Mouse (Mus musculus): ENCODE measurements around the gene Megf9.

Megf9 gene

DNA sequence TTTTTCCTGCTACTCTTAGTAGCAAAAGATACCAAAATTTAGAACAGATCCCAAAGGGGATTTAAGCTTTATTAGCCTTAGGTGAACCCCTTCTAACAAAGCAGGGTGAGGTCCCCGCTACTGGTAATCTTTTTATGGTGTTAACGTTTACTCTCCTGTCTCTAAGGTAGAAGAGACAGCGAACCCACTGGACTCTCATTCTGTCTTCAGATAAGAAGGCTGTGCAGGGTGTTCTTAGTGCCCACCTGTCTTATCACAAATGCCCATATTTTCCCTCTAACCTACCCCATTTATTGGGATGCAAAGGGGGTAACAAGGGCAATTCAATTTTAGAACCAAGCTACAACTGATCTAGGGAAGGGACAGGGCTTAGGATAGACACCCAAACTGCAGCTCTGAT lies 6.2 kb downstream of the Megf9 start:
- DNase-seq (ENCODE audit: low read depth in 2 of 2, low spot score in 2 of 2), result no peak

GRCm38 (mm10) chr4:70523346-70523745 lies 11.4 kb downstream of the Megf9 start:
- DNase-seq (ENCODE audit: low read depth in 2 of 2, low spot score in 2 of 2), result no peak

DNA sequence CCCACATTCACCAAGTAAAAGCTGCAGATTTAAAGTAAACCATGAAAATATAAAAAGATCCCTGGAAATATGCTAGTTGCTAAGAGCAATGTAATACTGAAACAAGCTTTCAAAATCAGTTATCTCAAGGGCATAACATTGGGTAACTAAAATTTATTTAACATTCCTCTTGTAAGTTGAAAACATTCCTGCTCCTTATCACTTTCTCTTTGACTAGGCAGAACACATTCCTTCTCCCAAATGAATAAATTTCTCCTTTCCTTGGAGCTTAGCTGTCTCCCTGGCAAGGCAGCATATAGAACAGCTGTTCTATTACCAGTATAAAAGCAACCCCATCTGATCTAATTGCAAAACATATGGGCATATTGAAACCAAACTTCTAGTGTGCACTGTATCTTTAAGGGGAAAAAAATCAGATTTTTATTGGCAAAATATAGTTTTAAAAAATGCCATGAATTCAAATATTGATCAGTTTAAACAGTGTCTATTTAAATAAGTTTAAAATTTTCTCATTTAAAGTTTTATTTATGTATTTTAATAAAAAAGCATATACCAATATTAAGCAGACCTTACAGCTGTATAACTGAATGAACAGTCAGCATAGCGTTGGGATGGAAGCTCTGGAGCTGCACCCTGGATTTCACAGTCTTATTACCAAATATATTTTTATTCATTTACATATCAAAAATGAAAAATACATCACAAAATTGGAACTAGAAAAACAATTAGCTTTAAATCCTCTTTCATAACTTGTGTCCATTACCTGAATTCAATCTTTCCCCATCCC lies 13.1 kb downstream of the Megf9 start:
- DNase-seq (ENCODE audit: low read depth in 2 of 2, low spot score in 2 of 2), result no peak

DNA sequence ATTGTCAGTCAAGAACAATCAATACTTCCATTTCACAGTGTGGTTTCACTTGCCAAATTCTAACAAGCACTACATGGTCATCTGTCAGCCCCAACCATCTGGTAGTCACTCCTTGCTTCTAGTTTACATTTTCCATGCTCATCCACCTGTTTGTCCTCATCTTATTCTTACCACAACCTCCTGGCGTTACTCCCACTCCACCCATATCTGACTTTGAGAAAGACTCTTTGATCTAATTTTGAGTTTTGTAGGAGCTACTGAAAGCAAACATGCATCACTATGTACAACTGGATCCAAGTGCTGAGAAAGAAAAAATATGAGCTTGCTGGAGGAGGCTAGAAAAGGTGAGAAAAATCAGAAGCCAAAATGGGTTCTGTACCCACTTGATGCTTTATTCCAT lies 17.1 kb downstream of the Megf9 start:
- DNase-seq (ENCODE audit: low read depth in 2 of 2, low spot score in 2 of 2), result no peak

GRCm38 (mm10) chr4:70516289-70516688 lies 18.5 kb downstream of the Megf9 start:
- DNase-seq (ENCODE audit: low read depth in 2 of 2, low spot score in 2 of 2), result no peak

- DNase-seq (ENCODE audit: low read depth in 2 of 2, low spot score in 2 of 2), result no peak
Observed at GRCm38 (mm10) chr4:70515514-70515913, 19.3 kb downstream of the Megf9 start.

DNA sequence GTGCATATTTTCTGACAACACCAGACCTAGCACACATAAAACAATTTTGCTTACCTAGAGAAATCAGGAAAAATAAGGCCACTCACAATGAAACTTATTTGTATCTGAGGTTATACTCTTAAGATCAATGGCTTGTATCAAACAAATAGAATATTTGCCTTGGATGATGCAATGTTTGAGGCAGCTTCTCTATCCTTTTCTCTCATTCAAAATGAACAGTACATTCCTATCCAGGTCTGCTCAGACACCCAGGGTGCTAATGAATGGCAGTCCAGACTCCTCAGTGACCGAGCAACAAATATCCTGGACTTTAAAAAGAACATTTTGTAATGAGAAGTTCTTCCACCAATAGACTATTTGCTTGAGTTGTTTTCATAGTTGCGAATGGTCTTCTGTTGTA lies 24.8 kb downstream of the Megf9 start:
- DNase-seq (ENCODE audit: low read depth in 2 of 2, low spot score in 2 of 2), result no peak

GRCm38 (mm10) chr4:70509565-70509964 lies 25.2 kb downstream of the Megf9 start:
- DNase-seq (ENCODE audit: low read depth in 2 of 2, low spot score in 2 of 2), result no peak

DNA sequence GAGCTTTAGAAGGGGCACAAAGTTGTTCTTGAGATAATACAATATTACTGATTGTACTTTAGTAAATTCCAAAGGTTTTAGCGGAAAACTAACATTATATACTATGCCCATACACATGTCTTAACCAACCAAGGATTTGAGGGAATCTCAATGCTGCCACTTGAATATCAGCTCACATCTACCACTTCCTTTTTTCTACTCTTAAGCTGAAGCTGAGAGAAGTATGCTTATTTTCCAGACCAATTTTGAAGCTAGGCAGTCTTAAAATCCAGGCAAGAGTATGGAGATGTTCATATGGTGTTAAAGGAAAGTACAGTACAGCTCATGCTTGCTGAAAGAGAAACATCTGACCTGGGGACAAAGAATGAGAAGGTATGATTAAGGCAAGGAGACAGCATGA lies 26.6 kb downstream of the Megf9 start:
- DNase-seq (ENCODE audit: low read depth in 2 of 2, low spot score in 2 of 2), result no peak

DNA sequence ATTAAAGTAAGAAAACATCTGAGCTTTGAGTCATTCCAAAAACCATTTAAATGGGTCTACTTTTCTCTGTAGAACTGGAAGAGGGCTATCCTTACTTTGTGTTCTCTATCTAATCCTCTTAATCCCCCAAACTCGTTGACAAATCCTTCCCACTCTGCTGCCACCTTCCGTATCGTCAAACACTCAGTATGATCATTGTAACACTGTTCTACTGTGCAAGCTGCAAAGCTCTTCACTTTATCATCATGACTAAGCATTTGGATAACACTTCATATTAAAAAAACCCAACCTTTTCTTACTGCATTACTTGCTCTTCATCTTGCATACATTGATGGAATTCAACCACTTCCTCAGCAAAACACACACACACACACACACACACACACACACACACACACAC lies 28.8 kb downstream of the Megf9 start:
- DNase-seq (ENCODE audit: low read depth in 2 of 2, low spot score in 2 of 2), result no peak

- DNase-seq (ENCODE audit: low read depth in 2 of 2, low spot score in 2 of 2), result no peak
Observed at GRCm38 (mm10) chr4:70503827-70504226, 31.0 kb downstream of the Megf9 start.

DNA sequence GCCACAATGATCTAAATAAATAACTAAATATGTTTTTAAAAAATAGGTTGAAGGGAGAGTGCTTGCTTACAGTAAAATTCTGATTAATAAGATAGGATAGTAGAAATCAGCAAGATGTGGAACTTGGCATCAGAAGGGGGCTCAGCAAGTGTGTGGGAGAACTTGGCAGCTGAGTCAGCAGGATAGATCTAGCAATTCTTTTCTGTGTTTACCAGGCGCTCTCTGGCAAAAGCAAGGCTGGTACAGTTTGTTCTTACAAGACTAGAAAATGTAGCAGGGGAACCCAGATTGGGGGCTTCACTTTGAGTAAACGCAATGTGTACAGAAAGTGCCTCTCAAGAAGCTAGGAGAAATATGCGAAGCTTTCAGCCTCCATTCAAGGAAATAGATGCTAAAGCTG lies 35.5 kb downstream of the Megf9 start:
- no peak for DNase-seq (ENCODE audit: low read depth in 2 of 2, low spot score in 2 of 2)

DNA sequence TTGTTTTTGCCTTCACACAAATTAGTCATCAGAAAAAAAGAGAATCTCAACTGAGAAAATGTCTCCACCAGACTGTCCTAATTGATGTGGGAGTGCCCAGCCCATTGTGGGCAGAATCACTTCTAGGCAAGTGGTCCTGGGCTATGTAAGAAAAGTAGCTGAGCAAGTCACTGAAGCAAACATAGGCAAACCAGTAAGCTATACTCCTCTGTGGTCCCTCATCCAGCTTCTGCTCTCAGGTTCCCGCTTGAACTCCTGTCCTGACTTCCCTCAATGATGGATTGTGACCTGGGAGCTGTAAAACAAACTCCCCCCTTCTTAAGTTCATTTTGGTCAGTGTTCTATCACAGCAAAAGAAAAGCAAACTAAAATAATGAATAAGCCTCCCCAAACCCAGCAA lies 37.8 kb downstream of the Megf9 start:
- DNase-seq (ENCODE audit: low read depth in 2 of 2, low spot score in 2 of 2), result no peak

DNA sequence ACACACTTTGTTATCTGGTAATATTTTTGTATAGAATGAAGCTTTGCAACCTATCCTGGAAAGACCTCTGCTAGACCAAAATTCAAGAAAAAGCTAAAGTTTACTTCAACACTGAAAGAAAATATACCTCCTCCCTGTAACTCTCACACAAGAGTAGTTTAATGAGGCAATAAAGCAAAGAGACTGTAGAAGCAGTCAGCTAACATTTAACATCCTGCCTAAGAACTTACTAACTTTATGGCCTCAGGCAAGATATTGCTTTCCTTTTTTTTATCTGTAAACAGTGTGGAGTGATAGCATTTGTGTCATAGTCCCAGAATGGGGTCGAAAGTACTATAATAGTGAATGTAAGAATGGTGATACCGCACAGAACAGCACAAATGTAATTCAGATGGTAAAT lies 45.0 kb downstream of the Megf9 start:
- no peak for DNase-seq (ENCODE audit: low read depth in 2 of 2, low spot score in 2 of 2)

- DNase-seq (ENCODE audit: low read depth in 2 of 2, low spot score in 2 of 2), result no peak
Observed at GRCm38 (mm10) chr4:70488415-70488814, 46.4 kb downstream of the Megf9 start.

DNA sequence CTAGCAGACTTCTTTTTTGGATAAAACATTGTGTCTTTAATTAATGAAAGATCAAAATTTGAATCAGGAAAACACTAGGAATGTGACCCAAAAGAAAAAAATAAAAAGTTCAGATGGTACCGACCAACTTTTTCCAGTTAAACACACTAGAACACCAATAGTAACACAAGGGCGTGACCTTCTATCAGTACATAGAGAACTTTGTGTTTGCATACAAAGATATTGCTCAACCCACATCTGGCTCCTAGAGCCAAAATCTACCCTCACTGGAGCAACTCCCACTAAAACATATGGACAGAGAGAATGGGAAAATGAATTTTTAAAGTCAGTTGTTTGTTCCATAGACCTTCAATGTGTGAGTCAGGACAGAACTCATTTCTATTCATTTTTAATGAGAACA lies 50.7 kb downstream of the Megf9 start:
- no peak for DNase-seq (ENCODE audit: low read depth in 2 of 2, low spot score in 2 of 2)

- DNase-seq (ENCODE audit: low read depth in 2 of 2, low spot score in 2 of 2), result no peak
Observed at GRCm38 (mm10) chr4:70481931-70482330, 52.9 kb downstream of the Megf9 start.

GRCm38 (mm10) chr4:70471398-70471797 lies 63.4 kb downstream of the Megf9 start:
- no peak for DNase-seq (ENCODE audit: low read depth in 2 of 2, low spot score in 2 of 2)

DNA sequence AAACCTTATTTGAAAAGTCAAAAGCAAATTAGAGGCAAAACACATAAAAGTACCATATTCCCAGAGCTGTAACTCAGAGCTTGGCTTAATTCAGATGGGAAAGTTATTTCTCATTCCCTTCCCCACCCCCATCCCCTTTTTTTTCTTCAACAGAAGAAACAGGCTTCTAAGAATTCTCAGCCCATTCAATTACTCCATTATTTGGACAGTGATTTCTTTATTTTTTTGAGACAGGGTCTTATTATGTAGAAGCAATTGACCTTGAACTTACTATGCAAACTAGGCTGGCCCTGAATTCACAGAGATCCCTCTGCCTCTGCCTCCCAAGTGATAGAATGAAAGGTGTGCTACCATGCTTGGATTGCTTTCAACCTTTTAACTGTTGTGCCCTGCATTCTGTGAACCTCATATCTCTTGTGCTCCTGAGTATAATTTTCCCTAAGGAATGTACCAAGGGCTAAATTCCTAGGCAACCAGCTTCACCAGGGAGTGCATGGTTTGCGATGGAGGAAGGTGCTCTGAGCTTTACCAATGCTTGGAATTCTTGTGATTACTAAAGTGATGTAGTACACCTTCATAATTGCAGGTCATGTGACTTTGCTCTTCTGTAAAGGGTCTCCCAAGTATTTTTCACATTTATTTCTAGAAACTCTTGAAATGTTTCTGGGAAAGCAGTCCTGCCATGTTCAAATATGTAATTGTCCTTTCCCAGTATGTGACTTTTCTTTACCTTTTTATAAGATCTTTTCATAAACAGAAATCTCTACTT lies 68.7 kb downstream of the Megf9 start:
- DNase-seq (ENCODE audit: low read depth in 2 of 2, low spot score in 2 of 2), result no peak

- no peak for DNase-seq (ENCODE audit: low read depth in 2 of 2, low spot score in 2 of 2)
Observed at GRCm38 (mm10) chr4:70463302-70463701, 71.5 kb downstream of the Megf9 start.

GRCm38 (mm10) chr4:70461416-70461815 lies 73.4 kb downstream of the Megf9 start:
- DNase-seq (ENCODE audit: low read depth in 2 of 2, low spot score in 2 of 2), result no peak

- no peak for DNase-seq (ENCODE audit: low read depth in 2 of 2, low spot score in 2 of 2)
Observed at GRCm38 (mm10) chr4:70452161-70452560, 82.6 kb downstream of the Megf9 start.

- peak in 1 of 2 experiments; percentile 15 for DNase-seq (ENCODE audit: low read depth in 2 of 2, low spot score in 2 of 2)
Observed at GRCm38 (mm10) chr4:70451750-70452149, 83.0 kb downstream of the Megf9 start.

All from CD8-positive naive resting alpha-beta T cell, adult 2 months (primary cell).